Comparison of ENCODE assay signal across 17 mouse cellular contexts in the genomic region with DNA sequence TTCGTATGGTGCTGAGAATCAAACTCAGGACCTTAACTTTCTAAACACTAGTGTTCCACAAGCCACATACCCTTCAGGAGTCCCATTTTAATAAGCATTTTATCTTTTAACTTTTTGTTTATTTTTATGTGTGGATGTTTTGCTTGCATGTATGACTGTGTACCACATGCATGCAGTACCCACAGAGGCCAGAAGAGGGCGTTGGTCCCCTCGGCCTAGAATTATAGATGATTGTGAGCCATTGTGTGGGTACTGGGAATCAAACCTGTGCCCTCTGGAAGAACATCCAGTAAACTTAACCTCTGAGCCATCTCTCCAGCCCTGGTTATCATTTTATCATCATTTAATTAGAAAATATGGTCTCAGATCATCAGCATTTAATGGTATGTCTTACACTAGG.
A peak's percentile ranks its signal among the peaks of the same experiment; 100 is the strongest.
DNase-seq lines count a peak whose midpoint lies in the region; TF ChIP-seq lines count a peak whose summit lies in the region.
"Had no signal": no experiment of that assay in that cellular context is flagged by ENCODE, and none has a peak within 500 bp of the region (broad histone marks: within the 10 kb centered on the region; RNA-seq: fewer than 3 reads in every experiment).

No protein-coding gene starts in this region.

- H3K4me1 ChIP-seq in CH12.LX (ENCODE audit: control insufficient read depth in 1 of 2, insufficient read depth in 2 of 2), result peaks cover 5 to 9% of the 10 kb centered on the region in 2 experiments; a peak in 1 of 4 replicates
- no peaks in the 10 kb centered on the region for H3K4me1 ChIP-seq in bone marrow macrophage, adult 2 months (ENCODE audit: control insufficient read depth, insufficient read depth, low read length)

- dilution Hi-C loops in CH12.LX (cut with MboI; ENCODE audit: extremely low pct_ligation_motif_present, extremely low pct_unique_long_range_greater_than_20kb, low sequenced_read_pairs), result no loop called here

- no peak for TF ChIP-seq EP300 in CH12.LX (IDR thresholded peaks at IDR 0.05; ENCODE audit: low read length)

- H3K4me3 ChIP-seq in gastrocnemius, adult 2 months, result no peak overlapping the region
- H3K4me3 ChIP-seq in layer of hippocampus, adult 2 months, result no peak overlapping the region
- no peak overlapping the region for H3K4me3 ChIP-seq in CH12.LX (replicated peaks in 1 of 3; ENCODE audit: low read depth in 2 of 3, low read length in 2 of 3, poor library complexity in 1 of 3)
- H3K4me3 ChIP-seq in bone marrow macrophage, adult 2 months (ENCODE audit: insufficient read depth, low read length), result no peak overlapping the region
- H3K4me3 ChIP-seq: intestine, embryonic 15.5 days; limb, embryonic 15.5 days; midbrain, embryonic 12.5 days had no signal

- no peaks in the 10 kb centered on the region for H3K27me3 ChIP-seq in CH12.LX (replicated peaks)
- H3K27me3 ChIP-seq: intestine, embryonic 15.5 days; limb, embryonic 15.5 days; midbrain, embryonic 12.5 days had no signal

- H3K9ac ChIP-seq in CH12.LX (ENCODE audit: insufficient read depth, low read depth), result no peak overlapping the region
- H3K9ac ChIP-seq: intestine, embryonic 15.5 days; limb, embryonic 15.5 days; midbrain, embryonic 12.5 days had no signal

- no peak for DNase-seq in gastrocnemius, adult 2 months
- DNase-seq in gastrocnemius, postnatal 4 days (ENCODE audit: low spot score in 2 of 2), result no peak
- DNase-seq in layer of hippocampus, adult 2 months (ENCODE audit: low spot score in 2 of 2), result no peak
- DNase-seq in layer of hippocampus, postnatal 10 days (ENCODE audit: low spot score in 2 of 2), result no peak
- DNase-seq in CH12.LX (ENCODE audit: extremely low read depth), result no peak
- no peak for DNase-seq in thymus, postnatal 14 days
- DNase-seq in urinary bladder, adult 18-20 months (ENCODE audit: low spot score in 2 of 2), result no peak
- DNase-seq: cerebellum, adult 8-10 months; gastrocnemius, postnatal 36 days; kidney, postnatal 4 days; lung, postnatal 4 days; right cerebral cortex, postnatal 14 days; thymus, postnatal 25 days had no signal

- peak; percentile 55 for TF ChIP-seq CTCF in gastrocnemius, adult 2 months (IDR thresholded peaks at IDR 0.05)
- TF ChIP-seq CTCF in layer of hippocampus, adult 2 months (conservative IDR thresholded peaks at IDR 0.05), result peak; percentile 67
- peak; percentile 37 to 41; a peak in 3 of 4 replicates for TF ChIP-seq CTCF in CH12.LX (conservative IDR thresholded peaks at IDR 0.05 in 1 of 2, IDR thresholded peaks at IDR 0.05 in 1 of 2; ENCODE audit: low read depth in 2 of 2, low read length in 2 of 2)
- 0 out of 2 replicates have a peak, but pooled peaks have one; percentile 14 for TF ChIP-seq CTCF in bone marrow macrophage, adult 2 months (IDR thresholded peaks at IDR 0.05; ENCODE audit: low read depth, low read length)

- H3K36me3 ChIP-seq in CH12.LX (replicated peaks in 1 of 2; ENCODE audit: control insufficient read depth in 1 of 2, insufficient read depth in 1 of 2, low read length in 1 of 2), result no peaks in the 10 kb centered on the region
- H3K36me3 ChIP-seq: intestine, embryonic 15.5 days; limb, embryonic 15.5 days; midbrain, embryonic 12.5 days had no signal

- no peak for TF ChIP-seq RAD21 in CH12.LX (IDR thresholded peaks at IDR 0.05; ENCODE audit: low read depth, low read length)

- intact Hi-C loops in gastrocnemius, adult 2 months (cut with DNase I), result no loop called here

- H3K27ac ChIP-seq in gastrocnemius, adult 2 months, result no peak overlapping the region
- no peak overlapping the region for H3K27ac ChIP-seq in layer of hippocampus, adult 2 months
- no peak overlapping the region for H3K27ac ChIP-seq in CH12.LX (ENCODE audit: insufficient read depth, low read depth)
- no peak overlapping the region for H3K27ac ChIP-seq in bone marrow macrophage, adult 2 months (ENCODE audit: insufficient read depth, low read depth, low read length)
- H3K27ac ChIP-seq: intestine, embryonic 15.5 days; limb, embryonic 15.5 days; midbrain, embryonic 12.5 days had no signal

- no peak for TF ChIP-seq POLR2A in CH12.LX (IDR thresholded peaks at IDR 0.05; ENCODE audit: low read depth, low read length)
- TF ChIP-seq POLR2A in bone marrow macrophage, adult 2 months (IDR thresholded peaks at IDR 0.05; ENCODE audit: borderline replicate concordance, low read depth, low read length), result no peak

- in situ Hi-C loops in CH12.LX (cut with MboI; ENCODE audit: low pct_ligation_motif_present, low pct_unique_long_range_greater_than_20kb, low sequenced_read_pairs), result no loop called here

- no peaks in the 10 kb centered on the region for H3K79me2 ChIP-seq in CH12.LX (replicated peaks; ENCODE audit: control insufficient read depth, extremely low read depth, insufficient read depth, poor library complexity, severe bottlenecking)

- H3K4me2 ChIP-seq in CH12.LX (ENCODE audit: insufficient read depth, low read depth, poor library complexity, severe bottlenecking), result no peak overlapping the region
- H3K4me2 ChIP-seq: intestine, embryonic 15.5 days; limb, embryonic 15.5 days; midbrain, embryonic 12.5 days had no signal

- no peaks in the 10 kb centered on the region for H3K9me3 ChIP-seq in CH12.LX (replicated peaks; ENCODE audit: low read length)
- H3K9me3 ChIP-seq: intestine, embryonic 15.5 days; limb, embryonic 15.5 days; midbrain, embryonic 12.5 days had no signal

TF ChIP-seq in CH12.LX, 34 proteins besides CTCF, POLR2A, EP300 and RAD21:
- TF ChIP-seq MYC (IDR thresholded peaks at IDR 0.05; ENCODE audit: low read depth, low read length) (no peak), ZNF384 (IDR thresholded peaks at IDR 0.05; ENCODE audit: low read depth, low read length) (no peak), ETS1 (conservative IDR thresholded peaks at IDR 0.05; ENCODE audit: low read depth, low read length) (no peak), NELFE (IDR thresholded peaks at IDR 0.05; ENCODE audit: low read depth, low read length) (no peak), GABPA (IDR thresholded peaks at IDR 0.05; ENCODE audit: insufficient replicate concordance, low read depth, low read length) (no peak), UBTF (IDR thresholded peaks at IDR 0.05; ENCODE audit: low read depth, low read length) (no peak), CHD2 (IDR thresholded peaks at IDR 0.05; ENCODE audit: low read length) (no peak), E2F4 (IDR thresholded peaks at IDR 0.05; ENCODE audit: insufficient replicate concordance, low read depth, low read length) (no peak)
TF ChIP-seq in CH12.LX: peak in this region for 0.

Comparison
In these comparisons a context has a peak if more than half of its experiments do, and no peak if none do; other contexts are left out.
1. CTCF ChIP-seq: peak in every context shown above with its lines; median percentile 67 in layer of hippocampus, adult 2 months; 55 in gastrocnemius, adult 2 months; 39 in CH12.LX; 14 in bone marrow macrophage, adult 2 months.